Mouse (Mus musculus) midbrain, embryonic 16.5 days (tissue): ENCODE results near the gene Sft2d2. TPM values are rescaled to one million over a fixed set of nuclear protein-coding genes. Genes with fewer than 3 reads are reported as not detected.

ENCODE experiments used
- ATAC-seq: fragments of 200-750 bp; cut with Nextera tagmentation; 2 replicates; pipeline ENCODE4 v1.8.0; 2017; ENCODE audit warnings: moderate TSS enrichment
- H3K27ac ChIP-seq: fragments of 300-500 bp; sonication (generic); 2 replicates; pipeline ENCODE4 v1.5.1; 2014; ENCODE audit warnings: mild to moderate bottlenecking, low read length, mixed read lengths
- H3K27me3 ChIP-seq: fragments of 300-500 bp; sonication (generic); 2 replicates; pipeline ENCODE4 v1.6.1; 2014; ENCODE audit warnings: low read depth, low read length, mixed read lengths; ENCODE audit not compliant: control insufficient read depth, insufficient read depth
- H3K36me3 ChIP-seq: fragments of 300-500 bp; sonication (generic); 2 replicates; pipeline ENCODE4 v1.6.1; 2014; ENCODE audit warnings: mild to moderate bottlenecking, low read length, moderate library complexity, mixed read lengths; ENCODE audit not compliant: control insufficient read depth, insufficient read depth
- H3K4me1 ChIP-seq: fragments of 300-500 bp; sonication (generic); 2 replicates; pipeline ENCODE4 v1.6.1; 2014; ENCODE audit warnings: mild to moderate bottlenecking, low read length, mixed read lengths; ENCODE audit not compliant: control insufficient read depth, insufficient read depth
- H3K4me2 ChIP-seq: fragments of 300-500 bp; sonication (generic); 2 replicates; pipeline ENCODE4 v1.6.1; 2014; ENCODE audit warnings: mild to moderate bottlenecking, low read length, mixed read lengths
- H3K4me3 ChIP-seq: fragments of 300-500 bp; sonication (generic); 2 replicates; pipeline ENCODE4 v1.5.1; 2014; ENCODE audit warnings: low read depth, mild to moderate bottlenecking, low read length, moderate library complexity, mixed read lengths
- H3K9ac ChIP-seq: fragments of 300-500 bp; sonication (generic); 2 replicates; pipeline ENCODE4 v1.6.1; 2014; ENCODE audit warnings: low read depth, low read length, mixed read lengths
- H3K9me3 ChIP-seq: fragments of 300-500 bp; sonication (generic); replicated peaks from 2 replicates; pipeline ENCODE4 v1.6.1; 2014; ENCODE audit warnings: mild to moderate bottlenecking, low read length, mixed read lengths; ENCODE audit not compliant: control insufficient read depth, poor library complexity, severe bottlenecking
- WGBS: fragments of 180-500 bp; shearing (Covaris S2); extraction: QIAGEN DNeasy Blood & Tissue Kit; methylation state at CpG from one replicate; pipeline ENCODE4 v1.1.7; 2014; 5-methylcytosine and 5-hydroxymethylcytosine counted together
- polyA plus RNA-seq: library from polyadenylated mRNA; unstranded; fragments of >200 nt; fragmentation: Nextera tagmentation; extraction: Ambion mirVana; gene quantifications from 2 replicates; pipeline ENCODE4 v1.2.1, GENCODE M21; 2015

Gene Sft2d2
- polyA plus RNA-seq, 1 experiment from 2014 or later, result 5.9 TPM

GRCm38 (mm10) chr1:165169462-165169861 lies 24.8 kb downstream of the Sft2d2 start:
- no peak for ATAC-seq
- WGBS, result 75% methylated on average over 3 of the region's 3 CpGs
- no peak overlapping the region for H3K9ac ChIP-seq

GRCm38 (mm10) chr1:165164920-165165319 lies 29.3 kb downstream of the Sft2d2 start:
- WGBS, result 71% methylated on average over 6 of the region's 6 CpGs
- H3K4me3 ChIP-seq, result no peak overlapping the region
- H3K36me3 ChIP-seq, result no peaks in the 10 kb centered on the region
- H3K9ac ChIP-seq, result no peak overlapping the region
- H3K27ac ChIP-seq, result no peak overlapping the region
- ATAC-seq, result no peak
- no peak overlapping the region for H3K4me2 ChIP-seq
- H3K4me1 ChIP-seq, result no peaks in the 10 kb centered on the region
- H3K27me3 ChIP-seq, result no peaks in the 10 kb centered on the region
- no peaks in the 10 kb centered on the region for H3K9me3 ChIP-seq

More at GRCm38 (mm10) chr1:165169462-165169861, 24.8 kb downstream of the Sft2d2 start:
- Histone ChIP-seq H3K36me3 (no peaks in the 10 kb centered on the region), H3K4me2 (no peak overlapping the region), H3K9me3 (no peaks in the 10 kb centered on the region), H3K27me3 (no peaks in the 10 kb centered on the region), H3K4me3 (no peak overlapping the region), H3K4me1 (no peaks in the 10 kb centered on the region), H3K27ac (no peak overlapping the region)

- Histone ChIP-seq H3K4me3 (no peak within 1 kb of the TSS), H3K27ac (no peak within 1 kb of the TSS), H3K36me3 (no peaks in the 10 kb centered on the region), H3K9ac (no peak within 1 kb of the TSS), H3K4me1 (no peaks in the 10 kb centered on the region), H3K4me2 (no peak within 1 kb of the TSS), H3K27me3 (no peaks in the 10 kb centered on the region), H3K9me3 (no peaks in the 10 kb centered on the region)
- 86% methylated on average over 8 of the region's 8 CpGs for WGBS
- no peak for ATAC-seq
Observed at GRCm38 (mm10) chr1:165160723-165161405, 33.4 kb downstream of the Sft2d2 start, which contains the start of gene Tbx19. TSS of gene Tbx19 (minus strand) at chr1:165160773.

GRCm38 (mm10) chr1:165158841-165159240 lies 35.4 kb downstream of the Sft2d2 start:
- WGBS, result 72% methylated on average over 10 of the region's 10 CpGs
- ATAC-seq, result no peak
- Histone ChIP-seq H3K9ac (no peak overlapping the region), H3K27me3 (no peaks in the 10 kb centered on the region), H3K27ac (no peak overlapping the region), H3K9me3 (no peaks in the 10 kb centered on the region), H3K4me3 (no peak overlapping the region), H3K36me3 (no peaks in the 10 kb centered on the region), H3K4me1 (no peaks in the 10 kb centered on the region), H3K4me2 (no peak overlapping the region)

GRCm38 (mm10) chr1:165154162-165154561 lies 40.1 kb downstream of the Sft2d2 start:
- H3K4me2 ChIP-seq, result no peak overlapping the region
- ATAC-seq, result no peak
- H3K36me3 ChIP-seq, result no peaks in the 10 kb centered on the region
- no peak overlapping the region for H3K9ac ChIP-seq
- H3K4me3 ChIP-seq, result no peak overlapping the region
- no peaks in the 10 kb centered on the region for H3K4me1 ChIP-seq
- H3K27ac ChIP-seq, result no peak overlapping the region
- WGBS, result 93% methylated on average over 4 of the region's 4 CpGs
- no peaks in the 10 kb centered on the region for H3K9me3 ChIP-seq
- no peaks in the 10 kb centered on the region for H3K27me3 ChIP-seq

- Histone ChIP-seq H3K36me3 (no peaks in the 10 kb centered on the region), H3K4me2 (no peak overlapping the region), H3K4me1 (no peaks in the 10 kb centered on the region), H3K9ac (no peak overlapping the region), H3K27ac (no peak overlapping the region), H3K4me3 (no peak overlapping the region), H3K9me3 (no peaks in the 10 kb centered on the region), H3K27me3 (no peaks in the 10 kb centered on the region)
- ATAC-seq, result no peak
- 76% methylated on average over 8 of the region's 8 CpGs for WGBS
Observed at GRCm38 (mm10) chr1:165151216-165151615, 43.0 kb downstream of the Sft2d2 start.

- Histone ChIP-seq H3K36me3 (no peaks in the 10 kb centered on the region), H3K4me2 (no peak overlapping the region), H3K9me3 (peaks cover 3% of the 10 kb centered on the region; the same call in 1 of the 2 replicates), H3K27ac (no peak overlapping the region), H3K27me3 (no peaks in the 10 kb centered on the region), H3K9ac (no peak overlapping the region), H3K4me3 (no peak overlapping the region), H3K4me1 (no peaks in the 10 kb centered on the region)
- no peak for ATAC-seq
- WGBS, result 83% methylated on average over 12 of the region's 12 CpGs
Observed at GRCm38 (mm10) chr1:165142343-165142916, 51.8 kb downstream of the Sft2d2 start.

- Histone ChIP-seq H3K9ac (no peak overlapping the region), H3K27me3 (no peaks in the 10 kb centered on the region), H3K9me3 (peaks cover 3% of the 10 kb centered on the region; the same call in 1 of the 2 replicates), H3K36me3 (no peaks in the 10 kb centered on the region), H3K4me1 (no peaks in the 10 kb centered on the region), H3K4me2 (no peak overlapping the region), H3K4me3 (no peak overlapping the region), H3K27ac (no peak overlapping the region)
- no peak for ATAC-seq
- 81% methylated on average over 3 of the region's 3 CpGs for WGBS
Observed at GRCm38 (mm10) chr1:165140227-165140626, 54.0 kb downstream of the Sft2d2 start.

- ATAC-seq, result no peak
- H3K4me2 ChIP-seq, result no peak overlapping the region
- H3K9me3 ChIP-seq, result no peaks in the 10 kb centered on the region
- H3K4me1 ChIP-seq, result no peaks in the 10 kb centered on the region
- 79% methylated on average over 2 of the region's 2 CpGs for WGBS
- H3K27ac ChIP-seq, result no peak overlapping the region
- no peak overlapping the region for H3K4me3 ChIP-seq
- no peaks in the 10 kb centered on the region for H3K36me3 ChIP-seq
- H3K27me3 ChIP-seq, result no peaks in the 10 kb centered on the region
- no peak overlapping the region for H3K9ac ChIP-seq
Observed at GRCm38 (mm10) chr1:165133858-165134257, 60.4 kb downstream of the Sft2d2 start.
